Mouse (Mus musculus): ENCODE measurements at regions not wholly inside any gene's neighbourhood (a gene's known extent, or its start where the extent isn't known, plus 50 kb on each side); places are given as distances from the start of the nearest gene placed in this dataset.

DNA sequence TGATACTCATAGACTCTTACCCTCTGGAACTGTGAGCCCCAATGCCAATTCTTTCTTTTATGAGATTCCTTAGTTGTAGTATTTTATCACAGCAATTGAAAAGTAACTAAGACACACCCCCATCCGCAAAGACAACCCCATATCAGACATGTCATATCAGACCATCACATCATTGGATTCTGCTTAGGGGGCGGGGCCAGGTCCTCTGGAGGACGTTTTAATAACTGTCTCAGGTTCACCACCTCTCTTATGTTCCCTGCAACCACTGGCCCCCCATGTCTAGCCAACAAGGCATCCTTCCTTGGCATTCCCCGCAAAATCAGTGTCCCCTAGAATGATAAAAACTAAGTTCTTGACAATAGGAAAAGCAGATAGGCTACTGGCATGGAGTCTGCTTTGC, 185.9 kb upstream of the Zdhhc25 start:
- TF ChIP-seq CTCF (IDR thresholded peaks at IDR 0.05) (no peak), POLR2A (IDR thresholded peaks at IDR 0.05; ENCODE audit: insufficient read depth, low read depth, low read length) (no peak), EP300 (IDR thresholded peaks at IDR 0.05; ENCODE audit: insufficient read depth, low read depth, low read length) (no peak)

All from heart, adult 2 months (tissue).